Mouse (Mus musculus) limb, embryonic 10.5 days (tissue): ENCODE measurements around the gene Baz1a. TPM values are rescaled to one million over a fixed set of nuclear protein-coding genes. Genes with fewer than 3 reads are reported as not detected.

Experiments
- DNase-seq: peaks from one replicate; pipeline ENCODE4 v3.0.0-alpha.2; 2017; ENCODE audit warnings: low spot score
- H3K27ac ChIP-seq: fragments of 300-500 bp; sonication (generic); 2 replicates; pipeline ENCODE4 v1.5.1; 2016; ENCODE audit warnings: mild to moderate bottlenecking
- H3K27me3 ChIP-seq: fragments of 300-500 bp; sonication (generic); 2 replicates; pipeline ENCODE4 v1.6.1; 2016; ENCODE audit warnings: low read depth, mild to moderate bottlenecking; ENCODE audit not compliant: poor library complexity, severe bottlenecking
- H3K36me3 ChIP-seq: fragments of 300-500 bp; sonication (generic); 2 replicates; pipeline ENCODE4 v1.6.1; 2016; ENCODE audit warnings: mild to moderate bottlenecking, moderate library complexity
- H3K4me1 ChIP-seq: fragments of 300-500 bp; sonication (generic); 2 replicates; pipeline ENCODE4 v1.6.1; 2016
- H3K4me3 ChIP-seq: fragments of 300-500 bp; sonication (generic); 2 replicates; pipeline ENCODE4 v1.5.1; 2016; ENCODE audit warnings: mild to moderate bottlenecking, moderate library complexity
- H3K9me3 ChIP-seq: fragments of 300-500 bp; sonication (generic); replicated peaks from 2 replicates; pipeline ENCODE4 v1.6.1; 2016; ENCODE audit warnings: mild to moderate bottlenecking
- WGBS: fragments of 180-500 bp; shearing (Covaris S2); methylation state at CpG from one replicate; pipeline ENCODE4 v1.1.7; 2016; 5-methylcytosine and 5-hydroxymethylcytosine counted together
- polyA plus RNA-seq: library from polyadenylated mRNA; unstranded; fragments of >200 nt; fragmentation: Nextera tagmentation; extraction: Ambion mirVana; gene quantifications from 2 replicates; pipeline ENCODE4 v1.2.1, GENCODE M21; 2016

The Baz1a gene
- polyA plus RNA-seq, result 31.6 and 36.1 TPM in 2 replicates

GRCm38 (mm10) chr12:55013626-55014398, at the start of gene Baz1a:
Gene Baz1a (minus strand): TSS chr12:55014348.
- Histone ChIP-seq H3K9me3 (no peaks in the 10 kb centered on the region), H3K4me1 (peaks cover 20% of the 10 kb centered on the region), H3K27ac (no peak within 1 kb of the TSS), H3K4me3 (no peak within 1 kb of the TSS), H3K27me3 (no peaks in the 10 kb centered on the region), H3K36me3 (no peaks in the 10 kb centered on the region)
- 86% methylated on average over 6 of the region's 6 CpGs for WGBS
- DNase-seq, result no peak

- no peak overlapping the region for H3K27ac ChIP-seq
- H3K27me3 ChIP-seq, result no peaks in the 10 kb centered on the region
- H3K9me3 ChIP-seq, result no peaks in the 10 kb centered on the region
- no peak for DNase-seq
- 96% methylated on average over 1 of the region's 1 CpGs for WGBS
- no peaks in the 10 kb centered on the region for H3K4me1 ChIP-seq
- H3K36me3 ChIP-seq, result peaks cover 28% of the 10 kb centered on the region
- no peak overlapping the region for H3K4me3 ChIP-seq
Observed at GRCm38 (mm10) chr12:55062141-55062540, 48.0 kb upstream of the Baz1a start.

- Histone ChIP-seq H3K4me1 (no peaks in the 10 kb centered on the region), H3K9me3 (no peaks in the 10 kb centered on the region), H3K4me3 (no peak overlapping the region), H3K36me3 (peaks cover 31% of the 10 kb centered on the region), H3K27me3 (no peaks in the 10 kb centered on the region), H3K27ac (no peak overlapping the region)
- DNase-seq, result no peak
- 84% methylated on average over 10 of the region's 10 CpGs for WGBS
Observed at GRCm38 (mm10) chr12:55061006-55061405, 46.9 kb upstream of the Baz1a start.

GRCm38 (mm10) chr12:55060212-55060898, 46.2 kb upstream of the Baz1a start:
- no peak for DNase-seq
- WGBS, result 88% methylated on average over 6 of the region's 6 CpGs
- no peaks in the 10 kb centered on the region for H3K27me3 ChIP-seq

GRCm38 (mm10) chr12:55059812-55060211, 45.7 kb upstream of the Baz1a start:
- H3K4me1 ChIP-seq, result no peaks in the 10 kb centered on the region
- no peak for DNase-seq
- H3K27ac ChIP-seq, result no peak overlapping the region
- peaks cover 31% of the 10 kb centered on the region for H3K36me3 ChIP-seq
- 83% methylated on average over 3 of the region's 3 CpGs for WGBS
- no peaks in the 10 kb centered on the region for H3K27me3 ChIP-seq
- H3K4me3 ChIP-seq, result no peak overlapping the region
- no peaks in the 10 kb centered on the region for H3K9me3 ChIP-seq

More at GRCm38 (mm10) chr12:55060212-55060898, 46.2 kb upstream of the Baz1a start:
- no peak overlapping the region for H3K27ac ChIP-seq
- no peak overlapping the region for H3K4me3 ChIP-seq
- H3K9me3 ChIP-seq, result no peaks in the 10 kb centered on the region
- peaks cover 31% of the 10 kb centered on the region for H3K36me3 ChIP-seq
- no peaks in the 10 kb centered on the region for H3K4me1 ChIP-seq

DNA sequence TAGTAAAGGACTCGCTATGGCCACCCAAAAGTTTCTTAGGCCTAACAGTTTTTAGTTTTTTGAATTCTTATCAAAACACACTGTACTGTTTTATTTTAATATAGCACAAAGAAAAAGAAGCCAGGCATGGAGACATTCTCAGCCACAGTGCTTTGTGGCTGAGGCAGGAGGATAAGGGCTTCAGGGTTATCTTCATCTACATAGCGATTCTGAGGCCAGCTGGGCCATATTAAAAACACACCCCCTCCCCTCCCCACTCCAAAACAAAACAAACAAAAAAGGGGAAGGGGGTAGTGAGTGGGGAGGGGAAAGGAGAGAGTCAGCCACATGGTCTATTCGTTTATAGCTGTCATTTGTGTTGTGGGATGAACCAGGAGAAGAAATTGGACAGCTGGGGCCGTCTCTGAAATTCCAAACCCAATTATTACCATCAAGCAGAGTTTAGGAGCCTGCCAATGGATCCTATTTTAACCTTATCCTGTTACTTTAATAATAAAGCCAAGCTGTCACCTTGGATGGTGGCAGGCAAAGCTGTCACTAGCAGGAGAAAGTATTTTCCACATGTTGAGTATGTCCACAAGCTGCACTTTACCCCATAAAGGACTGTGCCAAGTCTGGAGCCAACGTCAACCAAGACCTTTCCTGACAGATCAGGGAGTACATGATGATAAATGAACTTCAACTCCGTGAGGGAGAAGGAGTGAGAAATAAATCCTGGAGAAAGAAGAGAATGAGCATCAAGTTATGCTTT, 44.9 kb upstream of the Baz1a start:
- WGBS, result 72% methylated on average over 6 of the region's 6 CpGs

DNA sequence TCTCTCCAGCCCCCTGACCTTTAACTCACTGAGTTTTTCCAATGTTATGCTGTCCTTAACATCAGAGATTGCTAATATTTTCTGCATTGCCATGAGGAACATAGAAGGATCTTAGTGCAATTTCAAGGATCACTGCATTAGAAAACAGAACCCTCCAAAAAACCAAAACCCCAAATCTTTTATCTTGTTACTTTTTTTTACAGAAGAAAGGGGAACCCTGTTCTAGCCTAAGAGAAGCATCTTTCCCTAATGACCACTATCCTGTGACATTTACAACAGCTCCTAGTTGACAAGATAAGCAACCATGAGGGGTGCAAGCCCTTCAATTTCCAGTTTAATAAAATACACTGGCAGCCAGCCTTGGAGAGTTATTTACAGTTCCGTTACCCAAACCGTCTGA, 42.6 kb upstream of the Baz1a start:
- no peak for DNase-seq
- Histone ChIP-seq H3K4me1 (no peaks in the 10 kb centered on the region), H3K27ac (no peak overlapping the region), H3K36me3 (peaks cover 31% of the 10 kb centered on the region), H3K4me3 (no peak overlapping the region), H3K9me3 (no peaks in the 10 kb centered on the region), H3K27me3 (no peaks in the 10 kb centered on the region)
- WGBS, result 87% methylated on average over 2 of the region's 2 CpGs

More for the DNA sequence above, 44.9 kb upstream of the Baz1a start:
- DNase-seq, result no peak
- H3K9me3 ChIP-seq, result no peaks in the 10 kb centered on the region
- peaks cover 31% of the 10 kb centered on the region for H3K36me3 ChIP-seq
- H3K27me3 ChIP-seq, result no peaks in the 10 kb centered on the region
- no peak overlapping the region for H3K4me3 ChIP-seq
- H3K4me1 ChIP-seq, result no peaks in the 10 kb centered on the region
- no peak overlapping the region for H3K27ac ChIP-seq

DNA sequence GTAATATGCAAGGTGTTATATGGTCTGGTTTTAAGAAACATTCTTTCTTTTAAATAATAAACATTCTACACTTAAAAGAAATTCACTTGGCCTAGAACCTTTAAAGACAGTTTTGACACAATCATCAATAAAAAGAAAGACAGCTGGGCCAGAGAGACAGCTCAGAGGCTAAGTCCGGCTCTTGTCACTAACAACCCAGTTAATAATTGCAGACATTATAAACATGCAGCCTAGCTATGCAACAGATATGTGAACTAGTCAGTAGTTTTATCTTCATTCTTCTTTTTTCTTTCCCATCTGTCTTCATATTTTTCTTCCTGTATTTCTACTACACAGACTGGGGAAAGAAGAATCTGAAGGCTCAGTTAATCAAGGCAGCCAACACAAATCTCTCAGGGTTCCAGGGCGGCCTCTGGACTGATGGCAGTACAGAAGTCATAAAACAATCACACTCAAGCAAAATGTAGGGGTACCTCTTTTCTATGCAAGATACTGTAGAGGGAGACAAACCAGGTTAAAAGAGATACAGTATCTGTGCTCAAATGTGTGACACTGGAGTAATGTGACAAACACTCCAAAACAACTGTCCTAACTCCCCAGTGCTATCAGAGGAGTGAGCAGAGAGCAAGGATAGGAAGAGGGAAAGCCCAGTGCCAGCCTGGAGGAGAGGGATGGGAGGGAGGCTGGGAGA, 40.5 kb upstream of the Baz1a start:
- H3K4me1 ChIP-seq, result no peaks in the 10 kb centered on the region
- H3K9me3 ChIP-seq, result no peaks in the 10 kb centered on the region
- 83% methylated on average over 2 of the region's 2 CpGs for WGBS
- no peak for DNase-seq
- no peaks in the 10 kb centered on the region for H3K27me3 ChIP-seq
- H3K27ac ChIP-seq, result no peak overlapping the region
- no peak overlapping the region for H3K4me3 ChIP-seq
- H3K36me3 ChIP-seq, result peaks cover 25% of the 10 kb centered on the region

DNA sequence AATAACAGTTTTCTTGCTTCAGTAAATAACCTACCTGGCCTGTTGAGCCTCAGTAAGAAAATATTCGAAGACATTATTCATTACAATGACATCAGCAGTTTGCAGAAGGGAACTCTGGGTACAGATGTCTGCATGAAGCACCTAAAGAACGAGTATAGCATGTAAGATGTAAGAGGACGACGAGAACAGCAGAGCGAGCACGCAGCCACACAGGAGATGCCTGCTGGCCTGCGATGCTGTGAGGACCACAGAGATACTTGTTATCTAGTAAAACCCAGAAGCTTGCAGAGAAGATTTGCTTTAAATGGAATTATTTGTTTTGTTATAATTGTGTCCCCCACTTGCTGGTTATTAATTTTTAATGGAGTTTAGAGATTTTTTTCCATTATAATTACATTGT, 39.1 kb upstream of the Baz1a start:
- H3K36me3 ChIP-seq, result peaks cover 16% of the 10 kb centered on the region
- no peaks in the 10 kb centered on the region for H3K27me3 ChIP-seq
- DNase-seq, result no peak
- no peaks in the 10 kb centered on the region for H3K4me1 ChIP-seq
- H3K4me3 ChIP-seq, result no peak overlapping the region
- 91% methylated on average over 7 of the region's 7 CpGs for WGBS
- no peaks in the 10 kb centered on the region for H3K9me3 ChIP-seq
- H3K27ac ChIP-seq, result no peak overlapping the region

DNA sequence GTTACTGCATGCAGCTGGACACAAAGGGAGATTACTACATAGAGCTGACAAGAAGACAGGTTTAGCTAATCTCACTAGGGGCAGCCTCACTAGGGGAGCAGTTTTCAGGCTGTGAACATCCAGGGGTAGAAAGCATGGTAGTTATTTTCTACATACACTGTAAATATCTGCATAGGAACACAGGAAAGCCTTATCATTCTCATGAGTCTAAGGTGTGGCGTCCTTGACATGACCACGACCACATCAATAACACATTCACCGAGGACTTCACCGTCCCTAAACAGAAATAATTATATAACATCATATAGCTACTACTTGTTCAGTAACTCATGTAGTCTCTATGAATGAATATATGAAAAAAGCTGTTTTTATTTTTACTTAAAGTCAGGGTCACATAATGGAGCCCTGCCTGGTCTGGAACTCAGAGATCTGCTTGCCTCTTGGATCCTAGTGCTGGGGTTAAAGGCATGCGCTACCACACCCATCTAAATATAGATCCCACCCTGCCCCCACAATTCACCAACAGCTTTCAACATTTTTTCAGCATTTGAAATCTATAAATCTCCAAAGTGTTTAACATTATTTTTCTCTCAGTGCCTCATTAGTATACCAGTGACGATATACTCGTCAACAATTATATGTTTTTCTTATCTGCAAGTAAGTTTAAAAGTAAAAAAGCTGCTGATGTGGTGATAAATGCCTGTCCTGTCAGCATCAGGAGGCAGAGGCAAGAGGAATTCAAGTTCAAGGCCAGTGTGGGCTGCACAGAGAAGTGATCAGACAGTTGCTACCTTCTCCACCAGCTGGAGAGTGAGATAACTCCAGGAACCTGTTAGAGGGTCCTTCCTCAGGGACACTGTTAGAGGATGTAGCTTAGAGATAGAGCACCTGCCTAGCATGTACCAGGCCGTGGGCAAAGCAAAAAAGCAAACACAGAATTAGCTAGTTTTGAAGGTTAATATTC, 37.3 kb upstream of the Baz1a start:
- no peak overlapping the region for H3K27ac ChIP-seq
- no peaks in the 10 kb centered on the region for H3K27me3 ChIP-seq
- H3K36me3 ChIP-seq, result peaks cover 19% of the 10 kb centered on the region
- 92% methylated on average over 8 of the region's 8 CpGs for WGBS
- H3K4me3 ChIP-seq, result no peak overlapping the region
- no peak for DNase-seq
- H3K9me3 ChIP-seq, result no peaks in the 10 kb centered on the region
- H3K4me1 ChIP-seq, result no peaks in the 10 kb centered on the region

DNA sequence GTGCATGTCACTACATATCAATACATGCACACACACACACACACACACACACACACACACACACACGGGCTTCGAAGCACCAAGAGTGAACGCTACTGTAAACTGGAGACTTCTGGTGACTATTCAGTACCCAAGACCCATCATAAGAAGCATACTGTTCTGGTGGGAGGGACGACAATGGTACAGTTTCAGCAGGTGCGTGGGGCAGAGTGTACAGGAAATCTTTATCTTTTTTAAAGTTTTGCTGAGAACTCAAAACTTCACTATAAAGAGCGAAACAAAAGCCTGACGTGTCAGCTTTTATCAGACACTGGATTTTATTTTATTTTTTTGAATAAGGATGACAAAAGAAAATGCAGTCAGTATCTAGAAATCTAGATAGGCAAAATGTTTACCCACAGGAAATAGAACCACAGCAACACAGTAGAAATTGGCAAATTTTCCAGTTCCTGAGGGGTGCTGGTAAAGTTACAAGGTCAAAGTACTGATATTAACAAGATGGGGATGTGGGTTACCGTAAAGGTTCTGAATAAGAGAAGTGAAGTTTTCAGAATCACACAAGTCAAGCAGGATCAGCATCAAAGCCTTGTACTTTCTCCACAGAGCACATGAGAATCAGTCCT, 35.7 kb upstream of the Baz1a start:
- no peaks in the 10 kb centered on the region for H3K4me1 ChIP-seq
- H3K27me3 ChIP-seq, result no peaks in the 10 kb centered on the region
- 94% methylated on average over 8 of the region's 8 CpGs for WGBS
- H3K9me3 ChIP-seq, result no peaks in the 10 kb centered on the region
- H3K4me3 ChIP-seq, result no peak overlapping the region
- no peak overlapping the region for H3K27ac ChIP-seq
- peaks cover 28% of the 10 kb centered on the region for H3K36me3 ChIP-seq
- no peak for DNase-seq
